Mouse (Mus musculus) urinary bladder, adult 2 months (tissue): ENCODE results near the gene Cs. TPM values are rescaled to one million over a fixed set of nuclear protein-coding genes. Genes with fewer than 3 reads are reported as not detected.
"Not testable (repeated sequence)": the region's sequence is repeated elsewhere in the genome, so short reads cannot be mapped to it uniquely, and the experiment has no call there.

Experiments
- DNase-seq: peaks from one replicate; pipeline ENCODE4 v3.0.0; 2022; ENCODE audit warnings: low spot score
- polyA plus RNA-seq: library from polyadenylated mRNA; depleted of rRNA; stranded (reverse); fragments of >200 nt; gene quantifications from 2 replicates; pipeline ENCODE4 v1.2.3, GENCODE M21; 2012; rRNA removed

The Cs gene
- polyA plus RNA-seq: 138 and 150 TPM in 2 replicates

GRCm38 (mm10) chr10:128337306-128338181 is at the start of gene Cs:
Cs (plus strand) TSS chr10:128337734.
- DNase-seq: peak; percentile 94

GRCm38 (mm10) chr10:128290594-128290993 is 46.9 kb upstream of the Cs start:
- DNase-seq: not testable (repeated sequence)

GRCm38 (mm10) chr10:128296370-128297090 is 41.0 kb upstream of the Cs start:
- DNase-seq: no peak

GRCm38 (mm10) chr10:128297221-128297620 is 40.3 kb upstream of the Cs start:
- no peak for DNase-seq

- DNase-seq: no peak
Observed at GRCm38 (mm10) chr10:128297622-128298021, 39.9 kb upstream of the Cs start.

GRCm38 (mm10) chr10:128298243-128298642 is 39.3 kb upstream of the Cs start:
- DNase-seq: no peak

- no peak for DNase-seq
Observed at GRCm38 (mm10) chr10:128298702-128299171, 38.8 kb upstream of the Cs start, which contains the start of gene Il23a. Il23a (minus strand) TSS chr10:128298752.

- DNase-seq: no peak
Observed at GRCm38 (mm10) chr10:128302357-128302756, 35.2 kb upstream of the Cs start.

- DNase-seq: no peak
Observed at GRCm38 (mm10) chr10:128302785-128303125, 34.8 kb upstream of the Cs start.

GRCm38 (mm10) chr10:128303126-128304021 is 34.2 kb upstream of the Cs start, which contains the start of gene Pan2:
Pan2 (plus strand) TSS chr10:128303335.
- peak; percentile 100 for DNase-seq

GRCm38 (mm10) chr10:128309654-128310053 is 27.9 kb upstream of the Cs start:
- DNase-seq: no peak

GRCm38 (mm10) chr10:128310177-128310576 is 27.4 kb upstream of the Cs start:
- no peak for DNase-seq

- DNase-seq: no peak
Observed at GRCm38 (mm10) chr10:128310902-128311301, 26.6 kb upstream of the Cs start.

GRCm38 (mm10) chr10:128315578-128315977 is 22.0 kb upstream of the Cs start:
- DNase-seq: no peak

- DNase-seq: no peak
Observed at GRCm38 (mm10) chr10:128321641-128322040, 15.9 kb upstream of the Cs start.

- peak; percentile 80 for DNase-seq
Observed at GRCm38 (mm10) chr10:128322141-128323108, 15.1 kb upstream of the Cs start, which contains the start of gene Cnpy2. Cnpy2 (plus strand) TSS chr10:128322459.

- no peak for DNase-seq
Observed at GRCm38 (mm10) chr10:128323516-128323915, 14.0 kb upstream of the Cs start.

- DNase-seq: no peak
Observed at GRCm38 (mm10) chr10:128326825-128327224, 10.7 kb upstream of the Cs start.

- DNase-seq: no peak
Observed at GRCm38 (mm10) chr10:128327610-128328009, 9.9 kb upstream of the Cs start.
